Mouse (Mus musculus): ENCODE measurements around the gene Dcaf1. TPM values are rescaled to one million over a fixed set of nuclear protein-coding genes. Genes with fewer than 3 reads are reported as not detected.

Gene Dcaf1
- polyA plus RNA-seq, 2 experiments: 10.5 to 11.9 TPM

DNA sequence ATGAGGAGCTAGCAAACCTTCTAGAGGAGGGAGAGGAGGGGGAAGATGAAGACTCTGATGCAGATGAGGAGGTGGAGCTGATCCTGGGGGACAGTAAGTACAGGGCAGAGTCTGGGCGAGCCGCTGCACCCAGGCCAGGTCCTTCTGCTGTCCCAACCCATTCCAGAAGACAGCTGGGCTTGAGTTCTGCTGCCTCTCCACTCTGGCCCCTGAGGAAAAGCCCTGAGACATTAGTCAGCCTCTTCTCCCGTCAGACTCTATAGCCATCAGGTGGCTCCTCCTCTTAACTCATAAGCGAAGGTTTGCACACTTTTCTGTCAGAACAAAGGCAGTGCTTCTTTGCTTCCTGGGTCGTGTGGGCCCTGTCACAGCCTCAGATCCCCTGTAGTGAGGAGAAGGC lies 52.5 kb downstream of the Dcaf1 start:
- no peak overlapping the region for H3K27ac ChIP-seq
- no peak overlapping the region for H3K9ac ChIP-seq (replicated peaks)
- H3K4me3 ChIP-seq (ENCODE audit: insufficient read depth in 1 of 2, low read depth in 2 of 2, low read length in 2 of 2): no peak overlapping the region
- H3K9me3 ChIP-seq (ENCODE audit: control insufficient read depth, low read length): no peaks in the 10 kb centered on the region
- WGBS (ENCODE audit: insufficient replicate concordance): 80% methylated on average over 5 of the region's 5 CpGs
- DNase-seq (ENCODE audit: low read depth in 3 of 3, low spot score in 3 of 3): no peak
- H3K4me1 ChIP-seq (replicated peaks; ENCODE audit: control insufficient read depth in 2 of 2, insufficient read depth in 2 of 2, low read length in 1 of 2): no peaks in the 10 kb centered on the region
- no peak for ATAC-seq (ENCODE audit: insufficient read depth)
- no peaks in the 10 kb centered on the region for H3K27me3 ChIP-seq (ENCODE audit: control insufficient read depth, insufficient read depth, low read length)
- no peak overlapping the region for H3K4me2 ChIP-seq (ENCODE audit: low read depth)
- TF ChIP-seq CTCF (IDR thresholded peaks at IDR 0.05; ENCODE audit: low read depth) (no peak), EP300 (IDR thresholded peaks at IDR 0.05; ENCODE audit: low read depth) (no peak)
- H3K36me3 ChIP-seq (replicated peaks; ENCODE audit: control insufficient read depth, insufficient read depth, low read depth): peaks cover 40% of the 10 kb centered on the region

DNA sequence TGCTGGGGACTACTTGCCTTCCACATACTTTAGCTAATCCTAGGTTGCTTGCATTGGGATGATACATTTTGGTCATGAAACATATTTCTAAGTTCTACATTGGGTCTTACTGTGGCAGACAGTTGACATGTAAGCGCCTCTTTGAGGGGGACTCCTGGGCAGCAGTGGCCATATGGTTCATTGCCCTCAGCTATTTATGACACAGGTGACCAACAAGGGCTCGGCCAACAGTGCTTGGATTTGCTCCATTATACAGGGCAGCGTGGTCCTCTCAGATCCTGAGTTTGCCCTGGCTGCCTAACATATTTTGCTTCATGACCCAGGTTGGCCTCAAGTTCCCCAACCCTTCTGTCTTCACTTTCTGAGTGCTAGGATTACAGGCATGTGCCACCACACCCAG lies 55.0 kb downstream of the Dcaf1 start:
- WGBS (ENCODE audit: insufficient replicate concordance): 85% methylated on average over 3 of the region's 3 CpGs
- TF ChIP-seq EP300 (IDR thresholded peaks at IDR 0.05; ENCODE audit: low read depth): no peak
- no peak for TF ChIP-seq CTCF (IDR thresholded peaks at IDR 0.05; ENCODE audit: low read depth)
- peaks cover 48% of the 10 kb centered on the region for H3K36me3 ChIP-seq (replicated peaks; ENCODE audit: control insufficient read depth, insufficient read depth, low read depth)

DNA sequence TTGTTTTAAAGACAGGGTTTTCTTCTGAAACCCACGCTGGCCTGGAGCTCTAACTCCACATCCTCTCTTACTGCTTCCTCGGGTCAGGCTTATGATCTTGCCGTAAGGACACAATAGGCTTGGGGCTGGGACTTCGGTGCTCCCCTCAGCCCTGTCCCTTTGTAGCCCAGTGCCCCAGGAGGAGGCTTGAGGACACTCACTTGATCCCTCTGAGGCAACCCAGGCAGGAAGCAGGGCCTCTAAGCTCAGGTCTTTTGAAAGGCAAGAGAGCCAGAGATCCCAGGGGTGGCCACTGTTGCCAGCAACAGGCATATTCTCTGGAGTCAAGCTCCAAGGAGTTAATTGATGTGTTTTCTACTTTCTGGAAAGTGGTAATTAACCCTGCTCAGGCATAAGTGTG lies 57.8 kb downstream of the Dcaf1 start:
- Histone ChIP-seq H3K9me3 (ENCODE audit: control insufficient read depth, low read length) (no peaks in the 10 kb centered on the region), H3K4me1 (replicated peaks; ENCODE audit: control insufficient read depth in 2 of 2, insufficient read depth in 2 of 2, low read length in 1 of 2) (peaks cover 0 to 13% of the 10 kb centered on the region in 2 experiments; a peak in 3 of 4 replicates), H3K4me2 (ENCODE audit: low read depth) (no peak overlapping the region), H3K27me3 (ENCODE audit: control insufficient read depth, insufficient read depth, low read length) (no peaks in the 10 kb centered on the region), H3K4me3 (ENCODE audit: insufficient read depth in 1 of 2, low read depth in 2 of 2, low read length in 2 of 2) (no peak overlapping the region), H3K36me3 (replicated peaks; ENCODE audit: control insufficient read depth, insufficient read depth, low read depth) (peaks cover 58% of the 10 kb centered on the region), H3K27ac (no peak overlapping the region), H3K9ac (replicated peaks) (no peak overlapping the region)
- WGBS (ENCODE audit: insufficient replicate concordance): 74% methylated on average over 4 of the region's 4 CpGs
- ATAC-seq (ENCODE audit: insufficient read depth) (no peak), DNase-seq (ENCODE audit: low read depth in 3 of 3, low spot score in 3 of 3) (no peak)
- no peak for TF ChIP-seq CTCF (IDR thresholded peaks at IDR 0.05; ENCODE audit: low read depth)
- TF ChIP-seq EP300 (IDR thresholded peaks at IDR 0.05; ENCODE audit: low read depth): no peak

More for the DNA sequence above, 55.0 kb downstream of the Dcaf1 start:
- H3K27ac ChIP-seq: no peak overlapping the region
- no peaks in the 10 kb centered on the region for H3K27me3 ChIP-seq (ENCODE audit: control insufficient read depth, insufficient read depth, low read length)
- H3K4me3 ChIP-seq (ENCODE audit: insufficient read depth in 1 of 2, low read depth in 2 of 2, low read length in 2 of 2): no peak overlapping the region
- no peaks in the 10 kb centered on the region for H3K9me3 ChIP-seq (ENCODE audit: control insufficient read depth, low read length)
- ATAC-seq (ENCODE audit: insufficient read depth) (no peak), DNase-seq (ENCODE audit: low read depth in 3 of 3, low spot score in 3 of 3) (no peak)
- H3K4me1 ChIP-seq (replicated peaks; ENCODE audit: control insufficient read depth in 2 of 2, insufficient read depth in 2 of 2, low read length in 1 of 2): no peaks in the 10 kb centered on the region
- no peak overlapping the region for H3K4me2 ChIP-seq (ENCODE audit: low read depth)
- no peak overlapping the region for H3K9ac ChIP-seq (replicated peaks)

DNA sequence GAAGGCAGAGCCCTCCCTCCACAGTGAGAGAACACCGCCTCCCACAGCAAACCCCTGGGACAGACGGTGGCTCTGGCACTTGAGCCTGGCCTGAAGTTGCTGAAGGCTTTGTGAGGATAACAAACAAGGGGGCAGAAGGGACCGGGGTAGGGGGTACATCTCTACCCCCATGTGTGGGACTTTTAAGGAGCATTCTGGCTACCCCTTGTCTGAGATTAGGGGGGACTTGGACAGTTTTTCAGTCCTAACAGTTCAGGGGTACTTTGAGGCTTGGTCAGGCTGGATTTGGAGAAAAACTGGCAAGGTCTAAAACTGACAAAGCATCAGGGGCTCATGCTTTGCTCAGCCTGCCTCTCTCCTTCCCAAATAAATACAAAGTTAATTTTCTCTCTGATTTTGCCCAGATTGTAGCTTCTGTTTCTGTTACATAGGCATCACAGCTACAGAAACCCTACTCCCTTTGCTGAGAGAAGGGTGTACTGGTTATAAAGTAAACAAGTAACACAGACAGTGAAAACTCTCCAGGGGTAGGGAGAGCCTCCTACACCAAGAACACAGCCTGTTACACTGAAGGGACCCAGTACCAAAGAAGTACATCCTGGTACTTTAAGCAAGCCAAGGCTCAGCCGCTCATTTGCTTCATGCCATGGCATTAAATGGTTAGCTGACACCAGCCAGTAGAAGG lies 59.5 kb downstream of the Dcaf1 start:
- DNase-seq (ENCODE audit: low read depth in 3 of 3, low spot score in 3 of 3) (no peak), ATAC-seq (ENCODE audit: insufficient read depth) (no peak)
- Histone ChIP-seq H3K27ac (no peak overlapping the region), H3K27me3 (ENCODE audit: control insufficient read depth, insufficient read depth, low read length) (no peaks in the 10 kb centered on the region), H3K9ac (replicated peaks) (no peak overlapping the region), H3K4me3 (ENCODE audit: insufficient read depth in 1 of 2, low read depth in 2 of 2, low read length in 2 of 2) (no peak overlapping the region), H3K36me3 (replicated peaks; ENCODE audit: control insufficient read depth, insufficient read depth, low read depth) (peaks cover 44% of the 10 kb centered on the region), H3K4me2 (ENCODE audit: low read depth) (no peak overlapping the region), H3K9me3 (ENCODE audit: control insufficient read depth, low read length) (no peaks in the 10 kb centered on the region), H3K4me1 (replicated peaks; ENCODE audit: control insufficient read depth in 2 of 2, insufficient read depth in 2 of 2, low read length in 1 of 2) (peaks cover 5 to 24% of the 10 kb centered on the region in 2 experiments)
- TF ChIP-seq EP300 (IDR thresholded peaks at IDR 0.05; ENCODE audit: low read depth) (no peak), CTCF (IDR thresholded peaks at IDR 0.05; ENCODE audit: low read depth) (no peak)
- WGBS (ENCODE audit: insufficient replicate concordance): 74% methylated on average over 4 of the region's 4 CpGs

DNA sequence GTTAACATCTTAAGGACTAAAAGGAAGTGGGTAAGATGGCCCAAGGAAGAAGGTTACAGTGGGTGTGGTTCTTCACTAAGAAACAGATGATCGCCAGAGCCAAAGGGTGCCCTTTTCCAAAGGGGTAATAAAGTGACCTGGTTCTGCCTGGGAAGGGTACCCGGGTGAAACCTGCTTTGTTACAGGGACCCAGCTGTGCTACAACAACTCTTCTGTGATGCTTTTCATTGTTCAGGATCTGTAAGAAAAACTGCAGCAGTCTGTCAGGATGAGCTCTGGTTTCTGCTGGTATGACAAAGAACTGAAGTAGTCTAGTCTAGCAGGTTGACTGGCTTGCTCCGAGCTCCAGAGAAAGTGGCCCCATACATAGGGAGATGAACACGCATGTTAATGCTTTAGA lies 60.5 kb downstream of the Dcaf1 start:
- H3K4me3 ChIP-seq (ENCODE audit: insufficient read depth in 1 of 2, low read depth in 2 of 2, low read length in 2 of 2): no peak overlapping the region
- no peak for DNase-seq (ENCODE audit: low read depth in 3 of 3, low spot score in 3 of 3)
- no peak overlapping the region for H3K9ac ChIP-seq (replicated peaks)
- no peaks in the 10 kb centered on the region for H3K27me3 ChIP-seq (ENCODE audit: control insufficient read depth, insufficient read depth, low read length)
- H3K4me2 ChIP-seq (ENCODE audit: low read depth): no peak overlapping the region
- no peak for TF ChIP-seq EP300 (IDR thresholded peaks at IDR 0.05; ENCODE audit: low read depth)
- TF ChIP-seq CTCF (IDR thresholded peaks at IDR 0.05; ENCODE audit: low read depth): no peak
- H3K4me1 ChIP-seq (replicated peaks; ENCODE audit: control insufficient read depth in 2 of 2, insufficient read depth in 2 of 2, low read length in 1 of 2): peaks cover 5 to 24% of the 10 kb centered on the region in 2 experiments
- H3K27ac ChIP-seq: no peak overlapping the region
- H3K9me3 ChIP-seq (ENCODE audit: control insufficient read depth, low read length): no peaks in the 10 kb centered on the region
- H3K36me3 ChIP-seq (replicated peaks; ENCODE audit: control insufficient read depth, insufficient read depth, low read depth): peaks cover 37% of the 10 kb centered on the region
- no peak for ATAC-seq (ENCODE audit: insufficient read depth)
- 65% methylated on average over 4 of the region's 4 CpGs for WGBS (ENCODE audit: insufficient replicate concordance)

Measured in liver, embryonic 14.5 days (tissue).